Mouse (Mus musculus) WW6 (cell line): ENCODE measurements around the gene Adi1.

Experiments
- DNase-seq: peaks from one replicate; pipeline ENCODE4 v3.0.0-alpha.2; 2013; ENCODE audit warnings: low read depth, low spot score

The Adi1 gene

GRCm38 (mm10) chr12:28675121-28675924 is at the start of gene Adi1:
Adi1 (plus strand) TSS chr12:28675231.
- DNase-seq = peak; percentile 84

GRCm38 (mm10) chr12:28625407-28625806 is 49.6 kb upstream of the Adi1 start:
- DNase-seq = no peak

GRCm38 (mm10) chr12:28627092-28627491 is 47.9 kb upstream of the Adi1 start:
- DNase-seq = no peak

GRCm38 (mm10) chr12:28628436-28628835 is 46.6 kb upstream of the Adi1 start:
- DNase-seq = no peak

- DNase-seq = no peak
Observed at GRCm38 (mm10) chr12:28635058-28635534, 39.9 kb upstream of the Adi1 start.

- DNase-seq = peak; percentile 83
Observed at GRCm38 (mm10) chr12:28635535-28636476, 39.2 kb upstream of the Adi1 start, which contains the start of gene Rps7. Rps7 (minus strand) TSS chr12:28635953.

GRCm38 (mm10) chr12:28636543-28636942 is 38.5 kb upstream of the Adi1 start:
- no peak for DNase-seq

GRCm38 (mm10) chr12:28638778-28639177 is 36.3 kb upstream of the Adi1 start:
- DNase-seq = no peak

GRCm38 (mm10) chr12:28649141-28650110 is 25.6 kb upstream of the Adi1 start, which contains the start of gene Rnaseh1:
Rnaseh1 (plus strand) TSS chr12:28649602.
- no peak for DNase-seq

- no peak for DNase-seq
Observed at GRCm38 (mm10) chr12:28662628-28663027, 12.4 kb upstream of the Adi1 start.

- no peak for DNase-seq
Observed at GRCm38 (mm10) chr12:28666734-28667133, 8.3 kb upstream of the Adi1 start.

GRCm38 (mm10) chr12:28667287-28667686 is 7.7 kb upstream of the Adi1 start:
- DNase-seq = no peak

- no peak for DNase-seq
Observed at GRCm38 (mm10) chr12:28674038-28674720, 852 bp upstream of the Adi1 start.

GRCm38 (mm10) chr12:28675925-28676209 is 836 bp downstream of the Adi1 start:
- no peak for DNase-seq

GRCm38 (mm10) chr12:28684674-28685073 is 9.6 kb downstream of the Adi1 start:
- no peak for DNase-seq

GRCm38 (mm10) chr12:28685771-28686170 is 10.7 kb downstream of the Adi1 start:
- DNase-seq = no peak

- no peak for DNase-seq
Observed at GRCm38 (mm10) chr12:28686199-28686879, 11.3 kb downstream of the Adi1 start.

- DNase-seq = no peak
Observed at GRCm38 (mm10) chr12:28688996-28689395, 14.0 kb downstream of the Adi1 start.

- DNase-seq = no peak
Observed at GRCm38 (mm10) chr12:28690730-28691129, 15.7 kb downstream of the Adi1 start.

GRCm38 (mm10) chr12:28693738-28694137 is 18.7 kb downstream of the Adi1 start:
- no peak for DNase-seq
